Mouse (Mus musculus) heart, postnatal 0 days (tissue): ENCODE data around the gene Myl3. TPM values are rescaled to one million over a fixed set of nuclear protein-coding genes. Genes with fewer than 3 reads are reported as not detected.
A peak's percentile ranks its signal among the peaks of the same experiment; 100 is the strongest.

Source experiments
- ATAC-seq: fragments of 200-750 bp; cut with Nextera tagmentation; 2 replicates; pipeline ENCODE4 v1.8.0; 2017; ENCODE audit warnings: low read depth, moderate number of reproducible peaks, moderate library complexity; ENCODE audit not compliant: insufficient read depth
- DNase-seq: peaks from one replicate; pipeline ENCODE4 v3.0.0-alpha.2; 2016; ENCODE audit warnings: low spot score
- H3K27ac ChIP-seq: fragments of 300-500 bp; sonication (generic); 2 replicates; pipeline ENCODE4 v1.5.1; 2014; ENCODE audit warnings: low read depth, mild to moderate bottlenecking
- H3K27me3 ChIP-seq: fragments of 300-500 bp; sonication (generic); 2 replicates; pipeline ENCODE4 v1.6.1; 2014; ENCODE audit warnings: low read length, mixed read lengths; ENCODE audit not compliant: control insufficient read depth, insufficient read depth
- H3K36me3 ChIP-seq: fragments of 300-500 bp; sonication (generic); replicated peaks from 2 replicates; pipeline ENCODE4 v1.6.1; 2014; ENCODE audit warnings: low read length, mixed read lengths; ENCODE audit not compliant: control insufficient read depth, insufficient read depth
- H3K4me1 ChIP-seq: fragments of 300-500 bp; sonication (generic); 2 replicates; pipeline ENCODE4 v1.6.1; 2014; ENCODE audit warnings: antibody characterized with exemption; ENCODE audit not compliant: control insufficient read depth, insufficient read depth
- H3K4me2 ChIP-seq: fragments of 300-500 bp; sonication (generic); 2 replicates; pipeline ENCODE4 v1.6.1; 2014; ENCODE audit warnings: low read depth, mild to moderate bottlenecking, low read length, moderate library complexity
- H3K4me3 ChIP-seq: fragments of 300-500 bp; sonication (generic); 2 replicates; pipeline ENCODE4 v1.5.1; 2014; ENCODE audit warnings: low read depth, low read length
- H3K9ac ChIP-seq: fragments of 300-500 bp; sonication (generic); replicated peaks from 2 replicates; pipeline ENCODE4 v1.6.1; 2014; ENCODE audit warnings: low read depth, low read length, mixed read lengths
- H3K9me3 ChIP-seq: fragments of 300-500 bp; sonication (generic); replicated peaks from 2 replicates; pipeline ENCODE4 v1.6.1; 2016; ENCODE audit warnings: low read length; ENCODE audit not compliant: control insufficient read depth
- CTCF ChIP-seq: IDR thresholded peaks from 2 replicates; pipeline ENCODE4 v1.5.1; 2016; ENCODE audit warnings: antibody characterized with exemption, control low read depth, low read depth
- EP300 ChIP-seq: IDR thresholded peaks from 2 replicates; pipeline ENCODE4 v1.6.1; 2016; ENCODE audit warnings: antibody characterized with exemption, low read depth
- WGBS: fragments of 180-500 bp; shearing (Covaris S2); extraction: QIAGEN DNeasy Blood & Tissue Kit; methylation state at CpG from one replicate; pipeline ENCODE4 v1.1.7; 2014; 5-methylcytosine and 5-hydroxymethylcytosine counted together
- polyA plus RNA-seq: library from polyadenylated mRNA; unstranded; fragments of >200 nt; fragmentation: Nextera tagmentation; extraction: Ambion mirVana; gene quantifications from 2 replicates; pipeline ENCODE4 v1.2.1, GENCODE M21; 2015
- total RNA-seq: library from RNA; depleted of rRNA; stranded (reverse); fragments of >200 nt; gene quantifications from 2 replicates; pipeline ENCODE4 v1.2.3, GENCODE M21; 2014; ENCODE audit warnings: low replicate concordance

Myl3 gene
- total and polyA plus RNA-seq, 2 experiments from 2014 or later, result 7,975 to 8,752 TPM

- Histone ChIP-seq H3K9me3 (no peaks in the 10 kb centered on the region), H3K27ac (no peak overlapping the region), H3K9ac (no peak overlapping the region), H3K4me3 (no peak overlapping the region), H3K4me2 (no peak overlapping the region), H3K4me1 (peaks cover 23% of the 10 kb centered on the region), H3K27me3 (no peaks in the 10 kb centered on the region), H3K36me3 (no peaks in the 10 kb centered on the region)
- no peak for TF ChIP-seq EP300
- no peak for TF ChIP-seq CTCF
- ATAC-seq (no peak), DNase-seq (no peak)
- WGBS, result 68% methylated on average over 4 of the region's 4 CpGs
Measured at GRCm38 (mm10) chr9:110752917-110753435, 11.3 kb downstream of the Myl3 start.

GRCm38 (mm10) chr9:110753773-110754172, 12.1 kb downstream of the Myl3 start:
- H3K27me3 ChIP-seq, result no peaks in the 10 kb centered on the region
- H3K9me3 ChIP-seq, result no peaks in the 10 kb centered on the region
- peaks cover 23% of the 10 kb centered on the region for H3K4me1 ChIP-seq
- no peak overlapping the region for H3K9ac ChIP-seq
- 65% methylated on average over 4 of the region's 4 CpGs for WGBS
- ATAC-seq (no peak), DNase-seq (no peak)
- no peak overlapping the region for H3K4me2 ChIP-seq
- no peaks in the 10 kb centered on the region for H3K36me3 ChIP-seq
- H3K27ac ChIP-seq, result no peak overlapping the region
- TF ChIP-seq EP300 (no peak), CTCF (no peak)
- H3K4me3 ChIP-seq, result no peak overlapping the region

GRCm38 (mm10) chr9:110757816-110758215, 16.2 kb downstream of the Myl3 start:
- Histone ChIP-seq H3K27ac (no peak overlapping the region), H3K4me3 (no peak overlapping the region), H3K36me3 (no peaks in the 10 kb centered on the region), H3K4me1 (peaks cover 13% of the 10 kb centered on the region; the same call in 1 of the 2 replicates), H3K9ac (no peak overlapping the region), H3K9me3 (no peaks in the 10 kb centered on the region), H3K27me3 (no peaks in the 10 kb centered on the region), H3K4me2 (no peak overlapping the region)
- TF ChIP-seq EP300, result no peak
- WGBS, result 76% methylated on average over 5 of the region's 5 CpGs
- no peak for ATAC-seq
- DNase-seq, result no peak

- TF ChIP-seq EP300 (no peak), CTCF (no peak)
- DNase-seq (no peak), ATAC-seq (no peak)
- no peak overlapping the region for H3K9ac ChIP-seq
- H3K4me1 ChIP-seq, result peaks cover 12% of the 10 kb centered on the region; the same call in 1 of the 2 replicates
- H3K27ac ChIP-seq, result peak overlapping the region; percentile 27; the same call in 1 of the 2 replicates
- H3K36me3 ChIP-seq, result no peaks in the 10 kb centered on the region
- WGBS, result 30% methylated on average over 8 of the region's 8 CpGs
- H3K4me3 ChIP-seq, result no peak overlapping the region
- H3K4me2 ChIP-seq, result no peak overlapping the region
- no peaks in the 10 kb centered on the region for H3K9me3 ChIP-seq
- H3K27me3 ChIP-seq, result no peaks in the 10 kb centered on the region
Measured at GRCm38 (mm10) chr9:110758605-110759004, 16.9 kb downstream of the Myl3 start.

- H3K4me2 ChIP-seq, result no peak overlapping the region
- no peak for DNase-seq
- no peak for TF ChIP-seq EP300
- peak; percentile 80 for TF ChIP-seq CTCF
- H3K4me1 ChIP-seq, result peaks cover 12% of the 10 kb centered on the region; the same call in 1 of the 2 replicates
- peak overlapping the region; percentile 27; the same call in 1 of the 2 replicates for H3K27ac ChIP-seq
- H3K27me3 ChIP-seq, result no peaks in the 10 kb centered on the region
- no peaks in the 10 kb centered on the region for H3K9me3 ChIP-seq
- ATAC-seq, result no peak
- no peaks in the 10 kb centered on the region for H3K36me3 ChIP-seq
- H3K4me3 ChIP-seq, result no peak overlapping the region
- 52% methylated on average over 2 of the region's 2 CpGs for WGBS
- H3K9ac ChIP-seq, result no peak overlapping the region
Measured at GRCm38 (mm10) chr9:110759265-110759664, 17.6 kb downstream of the Myl3 start.

GRCm38 (mm10) chr9:110760886-110761285, 19.2 kb downstream of the Myl3 start:
- Histone ChIP-seq H3K9ac (no peak overlapping the region), H3K27me3 (no peaks in the 10 kb centered on the region), H3K36me3 (no peaks in the 10 kb centered on the region), H3K4me2 (no peak overlapping the region), H3K27ac (no peak overlapping the region), H3K4me1 (peaks cover 12% of the 10 kb centered on the region; the same call in 1 of the 2 replicates), H3K9me3 (no peaks in the 10 kb centered on the region), H3K4me3 (no peak overlapping the region)
- ATAC-seq, result no peak
- DNase-seq, result no peak
- WGBS, result 86% methylated on average over 8 of the region's 8 CpGs
- TF ChIP-seq CTCF (no peak), EP300 (no peak)
